Mouse (Mus musculus) limb, embryonic 14.5 days (tissue): ENCODE measurements at regions not wholly inside any gene's neighbourhood (a gene's known extent, or its start where the extent isn't known, plus 50 kb on each side); places are given as distances from the start of the nearest gene placed in this dataset.

Source experiments
- ATAC-seq: fragments of 200-750 bp; cut with Nextera tagmentation; 2 replicates; pipeline ENCODE4 v1.8.0; 2017; ENCODE audit warnings: low read depth, moderate number of reproducible peaks, moderate TSS enrichment; ENCODE audit not compliant: low FRiP score
- DNase-seq: peaks from one replicate; pipeline ENCODE4 v3.0.0-alpha.2; 2015; ENCODE audit warnings: low spot score
- H3K27ac ChIP-seq: fragments of 300-500 bp; sonication (generic); replicated peaks from 2 replicates; pipeline ENCODE4 v1.5.1; 2014; ENCODE audit warnings: low read depth, mild to moderate bottlenecking, low read length, moderate library complexity, mixed read lengths
- H3K27me3 ChIP-seq: fragments of 300-500 bp; sonication (generic); 2 replicates; pipeline ENCODE4 v1.6.1; 2014; ENCODE audit warnings: low read length, mixed read lengths; ENCODE audit not compliant: control insufficient read depth, insufficient read depth
- H3K36me3 ChIP-seq: fragments of 300-500 bp; sonication (generic); 2 replicates; pipeline ENCODE4 v1.6.1; 2014; ENCODE audit warnings: mild to moderate bottlenecking, low read length, moderate library complexity, mixed read lengths; ENCODE audit not compliant: control insufficient read depth, insufficient read depth
- H3K4me1 ChIP-seq: fragments of 300-500 bp; sonication (generic); 2 replicates; pipeline ENCODE4 v1.6.1; 2014; ENCODE audit warnings: antibody characterized with exemption, low read length, mixed read lengths; ENCODE audit not compliant: control insufficient read depth, insufficient read depth
- H3K4me2 ChIP-seq: fragments of 300-500 bp; sonication (generic); replicated peaks from 2 replicates; pipeline ENCODE4 v1.6.1; 2014; ENCODE audit warnings: low read depth, mild to moderate bottlenecking, low read length, moderate library complexity; ENCODE audit not compliant: severe bottlenecking
- H3K4me3 ChIP-seq: fragments of 300-500 bp; sonication (generic); replicated peaks from 2 replicates; pipeline ENCODE4 v1.5.1; 2014; ENCODE audit warnings: low read length
- H3K9ac ChIP-seq: fragments of 300-500 bp; sonication (generic); 2 replicates; pipeline ENCODE4 v1.6.1; 2014; ENCODE audit warnings: mild to moderate bottlenecking, low read depth, low read length, moderate library complexity; ENCODE audit not compliant: severe bottlenecking
- H3K9me3 ChIP-seq: fragments of 300-500 bp; sonication (generic); 2 replicates; pipeline ENCODE4 v1.6.1; 2016; ENCODE audit warnings: low read length; ENCODE audit not compliant: control insufficient read depth
- POLR2A ChIP-seq: fragments of 200-500 bp; IDR thresholded peaks from 2 replicates; pipeline ENCODE4 v1.8.0; 2012; ENCODE audit warnings: inconsistent platforms, mild to moderate bottlenecking, moderate library complexity, borderline replicate concordance; ENCODE audit not compliant: insufficient read depth, insufficient read length; ENCODE audit errors: extremely low read depth
- WGBS: fragments of 180-500 bp; shearing (Covaris S2); extraction: QIAGEN DNeasy Blood & Tissue Kit; methylation state at CpG from one replicate; pipeline ENCODE4 v1.1.7; 2014; 5-methylcytosine and 5-hydroxymethylcytosine counted together

DNA sequence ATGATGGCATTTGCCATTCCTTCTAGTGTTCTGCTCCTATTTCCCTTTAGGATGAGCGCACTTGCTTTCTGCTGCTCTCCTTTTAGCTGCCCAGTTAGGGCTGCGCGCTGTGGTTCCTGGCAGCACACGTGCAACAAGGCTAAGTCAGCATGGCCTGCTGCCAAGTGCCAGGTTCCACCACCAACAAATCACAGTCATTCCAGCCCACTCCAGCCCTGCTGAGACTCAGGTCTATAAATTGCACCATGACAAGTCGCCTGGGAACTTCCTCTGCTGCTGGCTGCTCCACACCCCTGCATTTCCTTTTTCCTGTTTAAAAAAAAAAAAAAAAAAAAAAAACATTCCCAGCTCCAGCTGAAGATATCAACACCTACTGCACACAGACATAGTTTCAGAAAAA is 69.2 kb upstream of the Ptch1 start:
- 21% methylated on average over 5 of the region's 5 CpGs for WGBS
- TF ChIP-seq POLR2A, result no peak
- Histone ChIP-seq H3K4me3 (no peak overlapping the region), H3K4me1 (peaks cover 26% of the 10 kb centered on the region), H3K9me3 (no peaks in the 10 kb centered on the region), H3K4me2 (peak overlapping the region; percentile 10; the same call in 1 of the 2 replicates), H3K27ac (peak overlapping the region; percentile 65), H3K27me3 (no peaks in the 10 kb centered on the region), H3K36me3 (no peaks in the 10 kb centered on the region), H3K9ac (no peak overlapping the region)
- peak; percentile 67 for ATAC-seq
- DNase-seq, result peak; percentile 90

DNA sequence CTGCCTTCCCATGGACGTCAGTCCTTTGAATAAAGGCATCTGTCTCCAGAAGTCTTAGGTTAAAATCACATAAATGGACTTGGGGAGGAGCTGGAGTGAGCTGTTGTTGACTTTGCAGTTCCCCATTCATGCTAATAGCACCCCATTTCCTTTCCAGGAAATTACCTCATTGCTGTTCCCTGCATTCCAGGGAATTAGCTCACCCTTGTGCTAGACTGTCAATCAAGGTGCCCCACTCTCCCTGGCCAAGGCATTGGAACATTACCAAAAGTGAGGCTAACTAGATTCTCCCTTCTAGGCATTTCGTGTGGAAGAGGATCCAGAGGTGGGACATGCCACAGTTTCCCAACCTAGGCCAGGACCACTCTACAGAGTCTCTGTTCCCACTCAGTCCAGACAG is 70.0 kb upstream of the Ptch1 start:
- Histone ChIP-seq H3K27ac (peak overlapping the region; percentile 65), H3K36me3 (no peaks in the 10 kb centered on the region), H3K27me3 (no peaks in the 10 kb centered on the region), H3K4me2 (peak overlapping the region; percentile 1; the same call in 1 of the 2 replicates), H3K9ac (no peak overlapping the region), H3K4me1 (peaks cover 26% of the 10 kb centered on the region), H3K9me3 (no peaks in the 10 kb centered on the region), H3K4me3 (no peak overlapping the region)
- ATAC-seq (peak; percentile 56; the same call in 1 of the 2 replicates), DNase-seq (peak; percentile 42)
- WGBS, result 35% methylated on average over 2 of the region's 2 CpGs
- TF ChIP-seq POLR2A, result no peak

DNA sequence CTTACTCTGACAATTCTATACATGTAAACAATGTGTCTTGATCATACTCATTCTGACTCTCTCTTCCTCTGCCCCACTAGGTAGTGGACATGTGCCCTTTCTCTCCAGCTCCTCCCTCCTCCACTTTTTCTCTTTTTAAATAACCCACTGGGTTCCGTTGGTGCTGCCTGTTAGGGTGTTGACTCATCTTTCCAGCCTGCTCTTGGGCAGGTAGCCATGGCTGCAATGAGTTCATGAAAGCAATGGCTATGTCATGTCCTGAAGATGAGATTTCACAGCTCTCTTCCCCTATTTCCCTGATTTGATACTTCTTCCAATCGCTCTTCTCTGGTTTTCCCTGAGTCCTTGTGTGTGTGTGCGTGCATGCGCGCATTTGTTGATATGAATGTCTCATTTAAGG is 70.9 kb upstream of the Ptch1 start:
- DNase-seq, result no peak
- H3K4me3 ChIP-seq, result no peak overlapping the region
- H3K4me2 ChIP-seq, result no peak overlapping the region
- no peaks in the 10 kb centered on the region for H3K27me3 ChIP-seq
- TF ChIP-seq POLR2A, result no peak
- H3K9me3 ChIP-seq, result no peaks in the 10 kb centered on the region
- peaks cover 26% of the 10 kb centered on the region for H3K4me1 ChIP-seq
- H3K36me3 ChIP-seq, result no peaks in the 10 kb centered on the region
- ATAC-seq, result no peak
- H3K9ac ChIP-seq, result no peak overlapping the region
- 98% methylated on average over 5 of the region's 5 CpGs for WGBS
- H3K27ac ChIP-seq, result no peak overlapping the region

DNA sequence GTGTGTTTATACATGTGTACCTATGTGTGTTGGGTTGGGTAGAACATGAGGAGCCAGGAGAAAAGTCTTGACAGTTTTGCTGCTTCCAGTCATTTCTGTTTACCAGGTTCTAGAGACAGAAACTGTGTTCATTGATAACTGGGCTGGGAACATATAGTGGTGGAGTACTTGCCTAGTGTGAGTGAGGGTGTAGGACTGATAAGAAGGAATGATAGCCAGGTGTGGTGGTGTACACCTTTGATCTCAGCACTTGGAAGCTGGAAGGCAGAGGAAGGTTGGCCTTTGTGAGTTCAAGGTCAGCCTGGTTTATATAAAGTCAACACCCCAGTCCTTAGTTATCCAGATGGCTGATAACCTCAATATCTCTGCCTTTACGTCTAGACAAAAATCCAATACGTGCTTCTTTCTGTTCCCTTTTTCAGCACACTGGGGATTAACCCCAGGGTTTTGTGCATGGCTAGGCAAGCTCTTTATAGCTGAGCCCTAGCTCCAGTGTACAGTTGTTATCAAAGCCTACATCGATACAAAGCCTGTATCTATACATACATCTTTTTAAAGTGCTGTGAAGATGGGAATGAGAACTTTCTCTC is 75.8 kb upstream of the Ptch1 start:
- H3K9ac ChIP-seq, result no peak overlapping the region
- 79% methylated on average over 3 of the region's 3 CpGs for WGBS
- DNase-seq (no peak), ATAC-seq (no peak)
- no peak overlapping the region for H3K4me3 ChIP-seq
- H3K27me3 ChIP-seq, result no peaks in the 10 kb centered on the region
- TF ChIP-seq POLR2A, result no peak
- no peak overlapping the region for H3K27ac ChIP-seq
- H3K4me2 ChIP-seq, result no peak overlapping the region
- no peaks in the 10 kb centered on the region for H3K9me3 ChIP-seq
- no peaks in the 10 kb centered on the region for H3K36me3 ChIP-seq
- H3K4me1 ChIP-seq, result no peaks in the 10 kb centered on the region

DNA sequence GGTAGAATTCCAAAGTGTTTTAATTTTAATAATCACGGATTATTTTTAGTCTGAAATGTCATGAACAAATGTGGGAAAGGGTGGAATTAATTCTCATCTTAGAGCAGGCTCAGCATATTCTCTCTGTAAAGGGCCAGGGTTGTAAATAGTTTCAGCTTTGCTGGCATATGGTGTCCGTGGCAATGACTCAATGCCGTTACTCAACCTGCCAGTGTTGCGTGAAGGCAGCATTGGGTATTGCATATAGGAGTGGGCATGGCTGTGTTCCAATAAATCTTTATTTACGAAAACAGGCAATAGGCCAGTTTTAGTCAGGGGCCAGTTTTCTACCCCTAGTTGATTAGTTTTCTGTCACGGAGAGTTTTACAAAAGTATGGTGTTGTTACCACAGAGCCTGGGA is 81.1 kb upstream of the Ptch1 start:
- H3K9ac ChIP-seq, result no peak overlapping the region
- H3K27ac ChIP-seq, result no peak overlapping the region
- no peaks in the 10 kb centered on the region for H3K36me3 ChIP-seq
- H3K4me2 ChIP-seq, result no peak overlapping the region
- DNase-seq, result no peak
- no peak for TF ChIP-seq POLR2A
- H3K4me1 ChIP-seq, result peaks cover 13% of the 10 kb centered on the region; the same call in 1 of the 2 replicates
- H3K27me3 ChIP-seq, result no peaks in the 10 kb centered on the region
- no peak overlapping the region for H3K4me3 ChIP-seq
- 68% methylated on average over 6 of the region's 6 CpGs for WGBS
- no peak for ATAC-seq
- no peaks in the 10 kb centered on the region for H3K9me3 ChIP-seq
